Mouse (Mus musculus): ENCODE results near the gene Tmc8.

DNA sequence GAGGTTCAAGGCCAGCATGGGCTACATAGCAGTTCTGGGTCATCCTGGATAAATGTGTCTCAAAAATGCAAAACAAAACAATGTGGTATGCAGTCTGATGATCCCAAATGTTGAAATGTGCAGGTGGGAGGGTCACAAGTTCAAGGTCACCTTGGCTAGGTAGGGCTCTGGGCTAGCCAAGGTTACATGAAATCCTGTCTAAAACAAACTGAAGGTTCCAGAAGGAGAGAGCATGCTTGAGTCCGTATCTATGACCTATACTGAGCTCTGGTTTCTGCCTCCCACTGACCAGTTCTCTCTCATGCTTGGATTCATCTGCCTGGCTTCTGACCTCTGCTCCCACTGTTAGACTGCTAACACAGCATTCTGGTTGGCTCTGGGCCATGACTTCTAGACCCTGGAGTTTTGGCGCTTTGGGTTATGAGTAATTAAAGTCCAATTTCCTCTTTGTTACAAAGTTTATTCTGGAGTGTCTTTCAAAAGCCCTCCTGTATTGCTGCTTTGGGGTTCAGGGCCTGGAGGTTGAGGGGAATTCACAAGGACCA, 47.9 kb downstream of the Tmc8 start:
- TF ChIP-seq CTCF (IDR thresholded peaks at IDR 0.05; ENCODE audit: borderline replicate concordance, insufficient read depth, low read length) (no peak), POLR2A (IDR thresholded peaks at IDR 0.05; ENCODE audit: low read depth, low read length) (no peak)
